Mouse (Mus musculus) CH12.LX (cell line): ENCODE measurements around the gene Ubqln5.

Source experiments
- CTCF ChIP-seq, 2 experiments: IDR thresholded peaks in 1 of 2; conservative IDR thresholded peaks in 1 of 2; 2 replicates each; pipeline ENCODE4 v1.5.1; 2011 to 2012; ENCODE audit warnings: low read depth in 2 of 2, low read length in 2 of 2, improper control_type of control experiment in 1 of 2, inconsistent platforms in 1 of 2, mild to moderate bottlenecking in 1 of 2, moderate library complexity in 1 of 2
- NELFE ChIP-seq: IDR thresholded peaks from 2 replicates; pipeline ENCODE4 v1.6.1; 2011; ENCODE audit warnings: low read depth, low read length, improper control_type of control experiment

GRCm38 (mm10) chr7:104175085-104175484 lies 45.5 kb upstream of the Ubqln5 start:
- no peak for TF ChIP-seq CTCF (conservative IDR thresholded peaks at IDR 0.05 in 1 of 2, IDR thresholded peaks at IDR 0.05 in 1 of 2; ENCODE audit: low read depth in 2 of 2, low read length in 2 of 2)
- TF ChIP-seq NELFE, result no peak
